Mouse (Mus musculus) midbrain, embryonic 16.5 days (tissue): Measurements from ENCODE around the gene Zdhhc11. TPM values are rescaled to one million over a fixed set of nuclear protein-coding genes. Genes with fewer than 3 reads are reported as not detected.

Experiments
- ATAC-seq: fragments of 200-750 bp; cut with Nextera tagmentation; 2 replicates; pipeline ENCODE4 v1.8.0; 2017; ENCODE audit warnings: moderate TSS enrichment
- H3K27ac ChIP-seq: fragments of 300-500 bp; sonication (generic); 2 replicates; pipeline ENCODE4 v1.5.1; 2014; ENCODE audit warnings: mild to moderate bottlenecking, low read length, mixed read lengths
- H3K27me3 ChIP-seq: fragments of 300-500 bp; sonication (generic); 2 replicates; pipeline ENCODE4 v1.6.1; 2014; ENCODE audit warnings: low read depth, low read length, mixed read lengths; ENCODE audit not compliant: control insufficient read depth, insufficient read depth
- H3K36me3 ChIP-seq: fragments of 300-500 bp; sonication (generic); 2 replicates; pipeline ENCODE4 v1.6.1; 2014; ENCODE audit warnings: mild to moderate bottlenecking, low read length, moderate library complexity, mixed read lengths; ENCODE audit not compliant: control insufficient read depth, insufficient read depth
- H3K4me1 ChIP-seq: fragments of 300-500 bp; sonication (generic); 2 replicates; pipeline ENCODE4 v1.6.1; 2014; ENCODE audit warnings: mild to moderate bottlenecking, low read length, mixed read lengths; ENCODE audit not compliant: control insufficient read depth, insufficient read depth
- H3K4me2 ChIP-seq: fragments of 300-500 bp; sonication (generic); 2 replicates; pipeline ENCODE4 v1.6.1; 2014; ENCODE audit warnings: mild to moderate bottlenecking, low read length, mixed read lengths
- H3K4me3 ChIP-seq: fragments of 300-500 bp; sonication (generic); 2 replicates; pipeline ENCODE4 v1.5.1; 2014; ENCODE audit warnings: low read depth, mild to moderate bottlenecking, low read length, moderate library complexity, mixed read lengths
- H3K9ac ChIP-seq: fragments of 300-500 bp; sonication (generic); 2 replicates; pipeline ENCODE4 v1.6.1; 2014; ENCODE audit warnings: low read depth, low read length, mixed read lengths
- H3K9me3 ChIP-seq: fragments of 300-500 bp; sonication (generic); replicated peaks from 2 replicates; pipeline ENCODE4 v1.6.1; 2014; ENCODE audit warnings: mild to moderate bottlenecking, low read length, mixed read lengths; ENCODE audit not compliant: control insufficient read depth, poor library complexity, severe bottlenecking
- WGBS: fragments of 180-500 bp; shearing (Covaris S2); extraction: QIAGEN DNeasy Blood & Tissue Kit; methylation state at CpG from one replicate; pipeline ENCODE4 v1.1.7; 2014; 5-methylcytosine and 5-hydroxymethylcytosine counted together
- polyA plus RNA-seq: library from polyadenylated mRNA; unstranded; fragments of >200 nt; fragmentation: Nextera tagmentation; extraction: Ambion mirVana; gene quantifications from 2 replicates; pipeline ENCODE4 v1.2.1, GENCODE M21; 2015

The Zdhhc11 gene
- polyA plus RNA-seq, 1 experiment from 2014 or later = not detected

GRCm38 (mm10) chr13:73955531-73955930 is 8.1 kb upstream of the Zdhhc11 start:
- no peak for ATAC-seq
- peaks cover 57% of the 10 kb centered on the region for H3K36me3 ChIP-seq
- H3K27me3 ChIP-seq = no peaks in the 10 kb centered on the region
- 96% methylated on average over 5 of the region's 5 CpGs for WGBS
- H3K9ac ChIP-seq = no peak overlapping the region
- H3K27ac ChIP-seq = no peak overlapping the region
- H3K9me3 ChIP-seq = no peaks in the 10 kb centered on the region
- H3K4me2 ChIP-seq = no peak overlapping the region
- no peak overlapping the region for H3K4me3 ChIP-seq
- H3K4me1 ChIP-seq = no peaks in the 10 kb centered on the region

GRCm38 (mm10) chr13:73960117-73960652 is 3.5 kb upstream of the Zdhhc11 start:
- Histone ChIP-seq H3K9ac (no peak overlapping the region), H3K27me3 (no peaks in the 10 kb centered on the region), H3K4me3 (no peak overlapping the region), H3K4me1 (no peaks in the 10 kb centered on the region), H3K36me3 (peaks cover 53% of the 10 kb centered on the region), H3K4me2 (no peak overlapping the region), H3K9me3 (no peaks in the 10 kb centered on the region), H3K27ac (no peak overlapping the region)
- 92% methylated on average over 10 of the region's 10 CpGs for WGBS
- no peak for ATAC-seq

- H3K27me3 ChIP-seq = no peaks in the 10 kb centered on the region
- H3K27ac ChIP-seq = no peak overlapping the region
- no peak for ATAC-seq
- H3K4me3 ChIP-seq = no peak overlapping the region
- no peaks in the 10 kb centered on the region for H3K4me1 ChIP-seq
- H3K36me3 ChIP-seq = peaks cover 44% of the 10 kb centered on the region
- no peak overlapping the region for H3K9ac ChIP-seq
- H3K4me2 ChIP-seq = no peak overlapping the region
- WGBS = 80% methylated on average over 4 of the region's 4 CpGs
- no peaks in the 10 kb centered on the region for H3K9me3 ChIP-seq
Measured at GRCm38 (mm10) chr13:73961177-73961576, 2.5 kb upstream of the Zdhhc11 start.

- H3K9ac ChIP-seq = no peak overlapping the region
- no peak overlapping the region for H3K27ac ChIP-seq
- no peak overlapping the region for H3K4me2 ChIP-seq
- ATAC-seq = peak; percentile 90
- H3K36me3 ChIP-seq = no peaks in the 10 kb centered on the region
- WGBS = 52% methylated on average over 12 of the region's 12 CpGs
- H3K4me1 ChIP-seq = no peaks in the 10 kb centered on the region
- H3K4me3 ChIP-seq = no peak overlapping the region
- H3K27me3 ChIP-seq = no peaks in the 10 kb centered on the region
- H3K9me3 ChIP-seq = no peaks in the 10 kb centered on the region
Measured at GRCm38 (mm10) chr13:73970545-73971448, 7.1 kb downstream of the Zdhhc11 start.

GRCm38 (mm10) chr13:73974523-73974922 is 10.9 kb downstream of the Zdhhc11 start:
- Histone ChIP-seq H3K36me3 (no peaks in the 10 kb centered on the region), H3K4me1 (no peaks in the 10 kb centered on the region), H3K9ac (no peak overlapping the region), H3K4me3 (no peak overlapping the region), H3K27ac (no peak overlapping the region), H3K27me3 (no peaks in the 10 kb centered on the region), H3K9me3 (no peaks in the 10 kb centered on the region), H3K4me2 (no peak overlapping the region)
- WGBS = 94% methylated on average over 3 of the region's 3 CpGs
- ATAC-seq = no peak

- Histone ChIP-seq H3K36me3 (no peaks in the 10 kb centered on the region), H3K4me1 (no peaks in the 10 kb centered on the region), H3K4me3 (no peak overlapping the region), H3K9ac (no peak overlapping the region), H3K27me3 (no peaks in the 10 kb centered on the region), H3K27ac (no peak overlapping the region), H3K4me2 (no peak overlapping the region), H3K9me3 (no peaks in the 10 kb centered on the region)
- no peak for ATAC-seq
- WGBS = 84% methylated on average over 5 of the region's 5 CpGs
Measured at GRCm38 (mm10) chr13:73976935-73977334, 13.3 kb downstream of the Zdhhc11 start.

- no peaks in the 10 kb centered on the region for H3K27me3 ChIP-seq
Measured at GRCm38 (mm10) chr13:73990325-73990724, 26.7 kb downstream of the Zdhhc11 start.

GRCm38 (mm10) chr13:73990761-73991160 is 27.1 kb downstream of the Zdhhc11 start:
- H3K9ac ChIP-seq = no peak overlapping the region
- H3K4me3 ChIP-seq = no peak overlapping the region
- no peak overlapping the region for H3K4me2 ChIP-seq
- 79% methylated on average over 2 of the region's 2 CpGs for WGBS
- H3K27ac ChIP-seq = no peak overlapping the region
- ATAC-seq = no peak
- no peaks in the 10 kb centered on the region for H3K9me3 ChIP-seq
- no peaks in the 10 kb centered on the region for H3K27me3 ChIP-seq
- no peaks in the 10 kb centered on the region for H3K36me3 ChIP-seq
- no peaks in the 10 kb centered on the region for H3K4me1 ChIP-seq

More at GRCm38 (mm10) chr13:73990325-73990724, 26.7 kb downstream of the Zdhhc11 start:
- ATAC-seq = no peak
- Histone ChIP-seq H3K9me3 (no peaks in the 10 kb centered on the region), H3K4me3 (no peak overlapping the region), H3K36me3 (no peaks in the 10 kb centered on the region), H3K4me2 (no peak overlapping the region), H3K27ac (no peak overlapping the region), H3K4me1 (no peaks in the 10 kb centered on the region), H3K9ac (no peak overlapping the region)
- WGBS = 83% methylated on average over 5 of the region's 5 CpGs

GRCm38 (mm10) chr13:73991267-73991666 is 27.6 kb downstream of the Zdhhc11 start:
- no peak overlapping the region for H3K4me3 ChIP-seq
- no peaks in the 10 kb centered on the region for H3K4me1 ChIP-seq
- no peaks in the 10 kb centered on the region for H3K36me3 ChIP-seq
- no peak for ATAC-seq
- H3K9me3 ChIP-seq = no peaks in the 10 kb centered on the region
- H3K9ac ChIP-seq = no peak overlapping the region
- no peak overlapping the region for H3K4me2 ChIP-seq
- no peaks in the 10 kb centered on the region for H3K27me3 ChIP-seq
- WGBS = 85% methylated on average over 5 of the region's 5 CpGs
- no peak overlapping the region for H3K27ac ChIP-seq
